Mouse (Mus musculus): ENCODE measurements at regions not wholly inside any gene's neighbourhood (a gene's known extent, or its start where the extent isn't known, plus 50 kb on each side); places are given as distances from the start of the nearest gene placed in this dataset.

DNA sequence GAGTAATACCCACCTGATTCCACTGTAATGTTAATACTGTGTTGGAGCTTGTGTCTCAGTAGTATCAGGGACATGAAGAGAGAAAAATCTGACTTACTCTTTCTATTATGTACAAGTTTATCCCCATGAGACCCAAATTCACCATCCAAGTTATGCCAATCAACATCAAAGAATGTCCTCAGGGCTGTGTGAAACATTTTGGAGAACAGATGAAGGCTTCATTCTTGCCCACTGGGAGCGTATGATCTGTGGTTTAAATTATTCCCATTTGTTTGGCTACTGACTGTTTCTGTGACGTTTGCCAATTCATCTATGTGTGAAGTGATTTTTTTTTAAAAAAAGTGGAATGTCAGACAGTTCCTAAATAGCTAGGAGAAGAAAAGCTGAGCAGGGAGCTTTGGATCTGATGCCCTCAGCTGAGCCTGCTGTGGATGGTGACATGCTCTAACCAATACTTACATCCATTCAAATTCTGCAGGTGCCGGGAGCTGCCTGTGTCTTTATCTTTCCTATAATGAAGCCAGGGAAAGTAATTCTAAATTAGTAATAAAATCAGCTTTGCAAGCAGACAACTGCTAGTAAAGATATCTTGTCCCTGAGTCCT lies 173.3 kb upstream of the Pitrm1 start:
- no peak for DNase-seq (ENCODE audit: extremely low spot score, low spot score)

- no peak for DNase-seq (ENCODE audit: extremely low spot score, low spot score)
Measured at GRCm38 (mm10) chr13:6377919-6378318, 170.0 kb upstream of the Pitrm1 start.

GRCm38 (mm10) chr13:6395562-6396223 lies 152.3 kb upstream of the Pitrm1 start:
- no peak for DNase-seq (ENCODE audit: extremely low spot score, low spot score)

DNA sequence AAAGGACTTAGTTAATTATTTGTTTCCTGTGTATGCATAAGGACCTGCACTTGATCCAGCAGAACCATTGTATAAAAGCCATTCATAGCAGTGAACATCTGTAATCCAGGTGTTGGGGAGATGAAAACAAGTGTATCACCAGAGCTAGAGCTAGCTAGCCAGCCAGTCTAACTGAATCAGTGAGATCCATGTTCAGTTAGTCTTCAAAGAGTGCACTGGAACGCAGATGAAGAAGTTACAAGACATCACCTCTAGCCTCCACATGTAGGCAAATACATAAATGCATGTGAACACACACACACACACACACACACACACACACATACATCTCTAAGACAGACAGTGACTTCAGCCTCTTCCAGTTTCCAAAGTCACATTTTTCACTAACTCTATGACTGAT lies 150.3 kb upstream of the Pitrm1 start:
- DNase-seq (ENCODE audit: extremely low spot score, low spot score): no peak

DNA sequence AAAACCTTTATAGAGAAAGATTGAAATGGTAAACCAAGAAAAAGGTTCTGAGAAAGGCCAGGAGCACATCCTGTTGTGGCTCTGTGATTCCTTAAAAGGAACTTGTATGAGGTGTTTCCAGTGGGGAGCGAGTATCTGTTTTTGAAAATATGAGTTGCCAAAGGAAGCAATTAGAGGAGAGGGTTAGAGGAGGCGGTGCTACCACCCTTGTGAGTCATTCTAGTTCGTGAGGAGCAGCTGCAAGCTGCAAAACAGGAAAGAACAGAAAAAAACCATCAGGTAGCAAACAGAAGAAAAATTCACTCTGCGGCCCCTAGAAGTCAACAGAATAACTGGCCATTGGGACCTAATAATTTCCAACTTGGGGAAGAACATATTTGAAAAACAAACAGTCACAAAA lies 116.1 kb upstream of the Pitrm1 start:
- DNase-seq (ENCODE audit: extremely low spot score, low spot score): no peak

- no peak for DNase-seq (ENCODE audit: extremely low spot score, low spot score)
Measured at GRCm38 (mm10) chr13:6446976-6447375, 101.0 kb upstream of the Pitrm1 start.

GRCm38 (mm10) chr13:6461363-6461762 lies 86.6 kb upstream of the Pitrm1 start:
- DNase-seq (ENCODE audit: extremely low spot score, low spot score): no peak

- DNase-seq (ENCODE audit: extremely low spot score, low spot score): no peak
Measured at GRCm38 (mm10) chr13:6465911-6466419, 82.0 kb upstream of the Pitrm1 start.

- DNase-seq (ENCODE audit: extremely low spot score, low spot score): peak; percentile 31
Measured at GRCm38 (mm10) chr13:6469446-6470227, 78.3 kb upstream of the Pitrm1 start.

DNA sequence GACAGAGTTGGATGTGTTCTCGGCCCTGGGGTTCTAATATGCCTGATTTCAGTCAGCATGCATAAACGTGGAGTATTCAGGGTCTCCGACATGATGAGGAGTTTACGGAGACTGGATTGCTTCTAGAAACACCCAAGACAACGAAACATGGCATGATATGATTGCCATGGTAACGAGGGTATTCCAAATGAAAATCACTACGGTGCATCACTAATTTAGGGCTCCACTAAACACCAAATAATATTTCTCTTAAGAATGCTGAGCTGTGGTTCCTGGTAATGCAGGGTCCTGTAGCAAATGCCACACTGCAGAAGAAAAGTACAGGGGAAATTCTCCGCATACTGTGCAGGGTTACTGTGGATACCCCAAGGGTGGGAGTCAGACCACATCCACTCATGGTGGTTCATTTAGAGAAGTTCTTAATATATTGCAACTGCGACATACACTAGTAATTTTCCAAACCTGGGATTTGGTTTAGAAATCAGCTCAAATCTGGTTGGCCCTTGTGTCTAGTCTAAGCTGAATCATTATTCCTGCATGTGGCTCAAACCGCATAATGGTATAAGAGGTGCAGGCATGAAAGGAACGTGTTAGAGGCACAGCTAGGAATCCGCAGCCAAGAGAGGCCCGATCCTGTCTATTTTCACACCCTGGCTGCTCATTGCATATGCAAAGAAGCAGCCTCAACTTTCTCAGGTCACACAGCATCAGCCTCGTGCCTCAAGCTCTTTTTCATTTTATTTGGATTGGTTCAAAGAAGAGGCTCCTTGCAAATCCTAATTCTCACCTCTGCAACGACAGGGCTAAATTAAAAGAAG lies 77.5 kb upstream of the Pitrm1 start:
- DNase-seq (ENCODE audit: extremely low spot score, low spot score): no peak

GRCm38 (mm10) chr13:6471643-6472042 lies 76.3 kb upstream of the Pitrm1 start:
- peak; percentile 59 for DNase-seq (ENCODE audit: extremely low spot score, low spot score)

- no peak for DNase-seq (ENCODE audit: extremely low spot score, low spot score)
Measured at GRCm38 (mm10) chr13:6473401-6474190, 74.4 kb upstream of the Pitrm1 start.

DNA sequence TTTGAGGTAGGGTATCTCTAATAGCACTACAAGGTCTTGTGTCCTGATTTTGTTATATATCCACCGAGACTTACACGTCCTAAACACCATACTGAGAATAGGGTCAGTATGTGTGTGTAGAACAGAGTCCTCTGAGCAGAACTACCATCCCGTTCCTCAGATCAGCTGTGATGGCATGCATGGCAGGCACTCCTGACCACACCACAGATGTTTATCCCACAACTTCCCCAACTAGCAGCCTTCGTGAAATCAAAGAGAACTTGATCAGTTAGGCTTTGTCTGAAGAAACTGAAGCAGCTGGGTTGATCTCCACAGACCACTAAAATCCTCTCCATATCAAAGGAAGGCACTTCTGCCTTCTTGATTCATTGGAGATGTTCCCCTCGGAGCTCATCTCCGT lies 68.3 kb upstream of the Pitrm1 start:
- DNase-seq (ENCODE audit: extremely low spot score, low spot score): no peak

GRCm38 (mm10) chr13:6484418-6484817 lies 63.5 kb upstream of the Pitrm1 start:
- DNase-seq (ENCODE audit: extremely low spot score, low spot score): no peak

DNA sequence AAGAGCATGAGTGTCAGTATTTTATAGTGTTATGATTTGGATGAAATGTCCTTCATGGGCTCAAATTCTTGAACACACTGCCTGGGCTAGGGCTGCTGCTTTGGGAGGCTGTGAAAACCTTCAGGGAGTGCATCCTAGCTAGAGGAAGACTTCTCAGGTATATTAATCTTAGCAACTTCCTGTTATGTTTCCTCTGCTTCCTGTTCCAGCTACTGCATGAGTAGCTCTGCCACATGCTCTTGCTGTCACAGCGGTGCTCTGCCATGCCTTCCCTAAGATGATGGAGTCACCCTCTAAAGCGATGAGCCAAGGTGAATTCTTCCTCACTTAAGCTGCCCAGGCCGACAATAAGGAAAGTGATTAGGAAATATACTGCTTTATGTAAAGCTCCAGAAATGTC lies 60.1 kb upstream of the Pitrm1 start:
- no peak for DNase-seq (ENCODE audit: extremely low spot score, low spot score)

- DNase-seq (ENCODE audit: extremely low spot score, low spot score): no peak
Measured at GRCm38 (mm10) chr13:6492916-6493619, 54.9 kb upstream of the Pitrm1 start.
